Mouse (Mus musculus) forebrain, embryonic 12.5 days (tissue): ENCODE measurements around the gene Rgl1. TPM values are rescaled to one million over a fixed set of nuclear protein-coding genes. Genes with fewer than 3 reads are reported as not detected.

Experiments used
- ATAC-seq: fragments of 200-750 bp; cut with Nextera tagmentation; 2 replicates; pipeline ENCODE4 v1.8.0; 2017; ENCODE audit warnings: moderate TSS enrichment; ENCODE audit not compliant: low FRiP score
- H3K27ac ChIP-seq: fragments of 300-500 bp; sonication (generic); 2 replicates; pipeline ENCODE4 v1.5.1; 2016; ENCODE audit warnings: mild to moderate bottlenecking
- H3K27me3 ChIP-seq: fragments of 300-500 bp; sonication (generic); 2 replicates; pipeline ENCODE4 v1.6.1; 2016; ENCODE audit warnings: mild to moderate bottlenecking
- H3K36me3 ChIP-seq: fragments of 300-500 bp; sonication (generic); replicated peaks from 2 replicates; pipeline ENCODE4 v1.6.1; 2016; ENCODE audit warnings: mild to moderate bottlenecking
- H3K4me1 ChIP-seq: fragments of 300-500 bp; sonication (generic); 2 replicates; pipeline ENCODE4 v1.6.1; 2016
- H3K4me2 ChIP-seq: fragments of 300-500 bp; sonication (generic); 2 replicates; pipeline ENCODE4 v1.6.1; 2016; ENCODE audit warnings: mild to moderate bottlenecking, moderate library complexity
- H3K4me3 ChIP-seq: fragments of 300-500 bp; sonication (generic); replicated peaks from 2 replicates; pipeline ENCODE4 v1.5.1; 2016; ENCODE audit warnings: mild to moderate bottlenecking
- H3K9ac ChIP-seq: fragments of 300-500 bp; sonication (generic); 2 replicates; pipeline ENCODE4 v1.6.1; 2016; ENCODE audit warnings: mild to moderate bottlenecking
- H3K9me3 ChIP-seq: fragments of 300-500 bp; sonication (generic); 2 replicates; pipeline ENCODE4 v1.6.1; 2016
- WGBS: fragments of 180-500 bp; shearing (Covaris S2); methylation state at CpG from one replicate; pipeline ENCODE4 v1.1.7; 2016; 5-methylcytosine and 5-hydroxymethylcytosine counted together
- polyA plus RNA-seq: library from polyadenylated mRNA; unstranded; fragments of >200 nt; fragmentation: Nextera tagmentation; extraction: Ambion mirVana; gene quantifications from 2 replicates; pipeline ENCODE4 v1.2.1, GENCODE M21; 2016

Rgl1 gene
- polyA plus RNA-seq, 1 experiment from 2014 or later = 20.9 TPM

DNA sequence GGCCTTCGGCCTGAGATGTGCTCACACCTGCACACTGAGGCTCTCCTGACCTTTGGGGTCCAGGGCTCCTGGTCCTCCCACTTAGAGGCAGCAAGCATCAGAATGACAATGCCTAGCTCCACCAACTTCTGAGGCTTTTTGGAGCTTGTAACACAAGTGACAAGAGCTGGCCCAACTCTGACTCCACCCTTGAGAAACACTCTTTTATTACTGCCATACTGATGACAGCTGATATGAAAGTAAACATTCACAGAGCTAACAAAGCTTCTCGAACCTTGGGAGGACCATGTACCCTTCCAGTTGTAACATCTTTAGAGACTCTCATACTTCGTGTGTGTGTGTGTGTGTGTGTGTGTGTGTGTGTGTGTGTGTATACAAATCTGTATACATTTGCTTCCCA is 40.1 kb downstream of the Rgl1 start:
- H3K4me1 ChIP-seq = no peaks in the 10 kb centered on the region
- H3K9ac ChIP-seq = no peak overlapping the region
- 89% methylated on average over 3 of the region's 3 CpGs for WGBS
- no peaks in the 10 kb centered on the region for H3K9me3 ChIP-seq
- H3K4me3 ChIP-seq = no peak overlapping the region
- ATAC-seq = no peak
- H3K27ac ChIP-seq = no peak overlapping the region
- H3K36me3 ChIP-seq = no peaks in the 10 kb centered on the region
- no peaks in the 10 kb centered on the region for H3K27me3 ChIP-seq
- H3K4me2 ChIP-seq = no peak overlapping the region

DNA sequence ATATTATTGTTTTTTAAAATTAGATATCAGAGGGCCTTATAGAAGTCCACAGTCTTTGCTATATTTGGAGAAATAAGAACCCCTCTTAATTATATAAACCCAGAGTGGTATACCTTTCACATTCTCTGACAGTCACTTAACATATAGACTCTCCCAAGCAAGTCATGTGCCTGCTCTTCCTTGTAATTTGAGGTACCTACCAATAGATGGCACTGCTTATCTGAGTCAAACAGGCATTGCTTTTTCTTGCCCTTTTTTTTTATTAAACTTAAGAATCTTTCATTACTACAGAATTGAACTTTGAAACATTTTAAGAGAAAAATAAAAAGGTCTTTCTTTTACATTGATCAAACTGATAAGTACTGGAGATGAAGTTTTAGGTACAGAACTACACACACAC is 41.9 kb downstream of the Rgl1 start:
- H3K4me3 ChIP-seq = no peak overlapping the region
- H3K36me3 ChIP-seq = no peaks in the 10 kb centered on the region
- ATAC-seq = no peak
- H3K9me3 ChIP-seq = no peaks in the 10 kb centered on the region
- H3K9ac ChIP-seq = no peak overlapping the region
- H3K27ac ChIP-seq = no peak overlapping the region
- H3K4me2 ChIP-seq = no peak overlapping the region
- no peaks in the 10 kb centered on the region for H3K27me3 ChIP-seq
- H3K4me1 ChIP-seq = no peaks in the 10 kb centered on the region

DNA sequence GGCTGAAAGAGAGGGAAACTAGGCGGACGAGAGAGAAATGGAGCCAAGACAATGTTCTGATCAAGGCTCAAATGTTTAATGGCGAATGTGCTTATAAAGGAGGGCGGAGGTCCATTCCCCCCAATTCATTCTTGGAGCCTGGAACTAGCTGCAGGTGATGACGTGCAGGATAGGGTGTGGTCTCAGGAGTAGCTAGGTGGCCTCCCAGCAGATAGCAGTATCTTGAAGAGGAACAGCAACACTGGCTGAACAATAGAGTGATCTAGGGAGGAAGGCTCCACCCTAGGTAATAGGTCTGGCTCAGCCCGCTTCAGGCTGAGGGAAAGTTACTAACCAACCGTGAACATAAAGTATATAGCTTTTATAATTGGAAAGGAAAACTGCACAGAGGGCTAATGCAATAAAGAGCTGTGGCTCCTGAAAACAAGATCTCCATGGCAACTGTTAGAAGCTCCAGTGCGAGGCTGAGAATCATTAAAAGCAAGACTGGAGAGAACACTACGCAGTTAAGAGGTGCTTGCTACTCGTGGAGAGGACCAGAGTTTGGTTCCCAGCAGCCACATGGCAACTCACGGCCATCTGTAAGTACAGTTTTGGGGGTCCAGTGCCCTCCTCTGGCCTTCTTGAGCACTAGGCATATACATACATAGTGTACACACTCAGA is 44.5 kb downstream of the Rgl1 start:
- no peaks in the 10 kb centered on the region for H3K4me1 ChIP-seq
- H3K9ac ChIP-seq = no peak overlapping the region
- ATAC-seq = no peak
- no peak overlapping the region for H3K27ac ChIP-seq
- H3K4me2 ChIP-seq = no peak overlapping the region
- H3K36me3 ChIP-seq = no peaks in the 10 kb centered on the region
- H3K9me3 ChIP-seq = no peaks in the 10 kb centered on the region
- H3K27me3 ChIP-seq = no peaks in the 10 kb centered on the region
- 85% methylated on average over 11 of the region's 11 CpGs for WGBS
- no peak overlapping the region for H3K4me3 ChIP-seq

DNA sequence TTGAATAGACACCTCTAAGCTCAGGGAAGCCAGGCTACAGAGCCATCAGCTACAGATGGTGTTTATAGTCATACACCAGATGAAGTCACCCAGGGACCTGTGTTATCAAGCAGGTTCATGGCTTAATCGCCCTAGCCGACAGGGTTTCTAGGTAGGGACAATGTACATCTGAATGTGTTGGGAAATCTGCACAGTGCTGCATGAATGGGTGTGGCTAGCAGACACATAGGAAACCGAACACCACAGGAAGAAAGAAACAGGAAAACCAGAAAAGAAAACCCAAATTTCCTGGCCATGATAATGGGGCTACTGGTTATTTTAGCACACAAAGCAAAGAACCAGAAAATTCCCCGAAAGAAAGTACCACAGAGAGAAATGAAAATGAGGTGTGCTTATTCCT is 45.2 kb downstream of the Rgl1 start:
- no peaks in the 10 kb centered on the region for H3K4me1 ChIP-seq
- no peaks in the 10 kb centered on the region for H3K36me3 ChIP-seq
- H3K4me3 ChIP-seq = no peak overlapping the region
- H3K9me3 ChIP-seq = no peaks in the 10 kb centered on the region
- no peak for ATAC-seq
- H3K27ac ChIP-seq = no peak overlapping the region
- H3K4me2 ChIP-seq = no peak overlapping the region
- WGBS = 90% methylated on average over 4 of the region's 4 CpGs
- H3K9ac ChIP-seq = no peak overlapping the region
- H3K27me3 ChIP-seq = no peaks in the 10 kb centered on the region

DNA sequence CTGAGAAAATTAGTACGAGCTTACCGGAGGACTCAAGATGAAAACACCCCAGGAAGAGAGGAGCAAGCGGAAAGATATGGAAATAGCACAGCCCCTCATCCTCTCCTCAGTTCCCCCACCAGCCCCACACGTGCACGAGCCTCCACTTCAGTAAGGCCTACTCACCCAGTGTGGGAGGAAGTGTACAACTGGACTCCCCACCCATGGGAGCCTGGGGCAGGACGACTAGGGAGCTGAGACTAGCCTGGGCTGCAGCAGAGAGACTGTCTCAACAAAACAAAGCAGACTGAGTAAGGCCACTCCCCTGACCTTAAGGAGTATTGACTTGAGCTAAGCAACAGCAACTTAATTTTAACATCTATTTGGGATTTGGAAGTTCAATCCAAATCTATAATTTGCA is 48.0 kb downstream of the Rgl1 start:
- no peak for ATAC-seq
- Histone ChIP-seq H3K4me3 (no peak overlapping the region), H3K36me3 (no peaks in the 10 kb centered on the region)

DNA sequence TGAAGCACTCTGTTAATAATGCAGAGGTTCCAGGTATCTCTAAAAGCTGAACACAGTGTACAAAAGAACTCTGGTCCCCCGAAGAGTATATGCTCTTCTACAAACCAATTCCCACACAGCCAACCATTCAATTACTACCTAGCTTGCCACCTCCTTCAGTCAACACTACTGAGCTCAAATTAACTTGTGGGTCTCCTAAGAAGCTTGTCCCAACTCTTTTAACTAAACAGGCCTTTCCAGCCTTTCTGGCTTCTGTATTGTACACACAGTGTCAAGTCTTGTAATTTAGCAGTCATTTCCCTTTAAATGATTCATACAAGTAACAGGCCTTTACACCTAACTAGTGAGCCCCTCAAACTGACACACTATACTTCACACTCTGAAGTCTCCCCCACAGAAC is 48.8 kb downstream of the Rgl1 start:
- WGBS = 88% methylated on average over 1 of the region's 1 CpGs
- no peak for ATAC-seq
- Histone ChIP-seq H3K4me1 (no peaks in the 10 kb centered on the region), H3K36me3 (no peaks in the 10 kb centered on the region), H3K9ac (no peak overlapping the region), H3K27me3 (no peaks in the 10 kb centered on the region), H3K27ac (no peak overlapping the region), H3K4me3 (no peak overlapping the region), H3K4me2 (no peak overlapping the region), H3K9me3 (no peaks in the 10 kb centered on the region)

More for the DNA sequence above, 48.0 kb downstream of the Rgl1 start:
- no peaks in the 10 kb centered on the region for H3K4me1 ChIP-seq
- H3K27me3 ChIP-seq = no peaks in the 10 kb centered on the region
- H3K27ac ChIP-seq = no peak overlapping the region
- no peak overlapping the region for H3K9ac ChIP-seq
- 62% methylated on average over 6 of the region's 6 CpGs for WGBS
- H3K4me2 ChIP-seq = no peak overlapping the region
- H3K9me3 ChIP-seq = no peaks in the 10 kb centered on the region

DNA sequence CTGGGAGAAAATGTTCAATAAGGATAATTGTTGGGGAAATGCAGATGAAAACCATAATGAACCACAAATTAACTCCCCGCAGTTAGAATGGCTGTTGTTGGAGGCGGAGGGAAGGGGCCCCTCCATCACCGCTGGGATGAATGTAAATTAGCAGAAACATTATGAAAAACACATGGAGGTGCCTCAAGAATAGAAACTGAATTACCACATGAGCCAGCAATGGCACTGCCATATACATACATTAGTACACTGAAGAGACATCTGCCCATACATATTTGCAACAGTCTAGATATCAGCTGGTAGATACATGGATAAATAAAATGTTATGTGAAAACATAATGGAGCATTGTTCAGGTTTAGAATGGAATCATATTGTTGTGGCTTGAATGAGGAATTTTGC is 51.7 kb downstream of the Rgl1 start:
- no peaks in the 10 kb centered on the region for H3K27me3 ChIP-seq
- no peaks in the 10 kb centered on the region for H3K4me1 ChIP-seq
- H3K27ac ChIP-seq = no peak overlapping the region
- no peak overlapping the region for H3K4me2 ChIP-seq
- no peak overlapping the region for H3K4me3 ChIP-seq
- 49% methylated on average over 3 of the region's 3 CpGs for WGBS
- no peaks in the 10 kb centered on the region for H3K36me3 ChIP-seq
- no peak overlapping the region for H3K9ac ChIP-seq
- no peak for ATAC-seq
- H3K9me3 ChIP-seq = no peaks in the 10 kb centered on the region

DNA sequence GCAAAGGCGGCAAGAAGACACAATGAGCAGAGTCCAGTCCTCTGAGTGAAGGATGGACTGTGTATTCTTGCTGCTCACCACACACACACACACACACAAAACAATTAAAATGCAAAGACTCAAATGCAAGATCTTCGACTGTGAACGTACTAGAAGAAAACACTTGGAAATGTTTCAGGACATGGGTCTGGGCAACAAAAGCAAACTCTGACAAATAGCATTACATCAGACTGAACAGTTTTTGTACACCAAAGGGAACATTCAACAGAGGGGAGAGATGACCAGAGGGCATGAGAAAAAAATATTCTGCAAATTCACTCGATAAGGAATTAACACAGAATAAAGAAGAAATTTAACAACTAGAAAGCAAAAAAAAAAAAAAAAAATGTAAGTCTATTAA is 52.2 kb downstream of the Rgl1 start:
- Histone ChIP-seq H3K9ac (no peak overlapping the region), H3K27ac (no peak overlapping the region), H3K36me3 (no peaks in the 10 kb centered on the region), H3K4me2 (no peak overlapping the region), H3K27me3 (no peaks in the 10 kb centered on the region), H3K4me1 (no peaks in the 10 kb centered on the region), H3K4me3 (no peak overlapping the region), H3K9me3 (no peaks in the 10 kb centered on the region)
- ATAC-seq = no peak
- 67% methylated on average over 4 of the region's 4 CpGs for WGBS

DNA sequence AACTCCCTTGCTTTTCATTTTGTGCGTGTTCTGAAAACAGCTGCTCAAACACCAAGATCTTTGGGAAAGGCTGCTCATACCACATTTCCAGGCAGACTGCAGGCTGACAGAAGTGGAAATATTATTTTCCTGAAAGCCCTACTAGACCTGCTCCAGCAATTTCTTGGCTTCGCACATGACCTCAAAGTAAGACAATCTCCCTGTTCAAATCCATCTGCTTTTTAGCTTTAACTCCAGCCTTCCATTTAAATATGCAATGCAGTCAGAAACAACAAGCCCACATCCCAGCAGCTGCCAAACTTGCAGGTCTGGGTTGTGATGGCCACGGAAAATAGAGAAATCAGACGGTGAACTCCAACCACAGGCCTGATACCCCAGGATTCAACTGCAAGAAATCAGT is 55.1 kb downstream of the Rgl1 start:
- ATAC-seq = no peak
- Histone ChIP-seq H3K9me3 (no peaks in the 10 kb centered on the region), H3K4me2 (no peak overlapping the region), H3K27ac (no peak overlapping the region), H3K27me3 (no peaks in the 10 kb centered on the region), H3K36me3 (no peaks in the 10 kb centered on the region), H3K4me1 (no peaks in the 10 kb centered on the region), H3K4me3 (no peak overlapping the region), H3K9ac (no peak overlapping the region)
- 94% methylated on average over 4 of the region's 4 CpGs for WGBS

DNA sequence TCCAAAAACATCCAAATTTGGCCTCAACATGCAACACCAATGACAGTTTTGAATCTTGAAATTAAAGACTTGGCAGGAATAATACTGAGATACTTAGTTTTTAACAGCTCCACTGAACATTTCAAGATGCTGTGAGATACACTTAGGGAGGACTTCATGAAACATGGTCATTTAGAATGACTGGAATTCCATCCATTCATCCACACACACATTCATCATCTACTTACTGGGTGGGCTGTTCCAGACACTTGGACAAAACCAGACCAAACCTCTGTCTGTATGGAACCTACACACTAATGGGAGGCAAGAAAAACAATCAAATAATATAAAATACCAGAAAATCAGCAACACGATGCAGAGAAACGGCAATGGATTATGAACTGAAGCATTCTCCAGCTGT is 58.6 kb downstream of the Rgl1 start:
- Histone ChIP-seq H3K4me1 (0 out of 2 replicates have a peak, but pooled peaks cover 4% of the 10 kb centered on the region), H3K27me3 (no peaks in the 10 kb centered on the region), H3K4me3 (no peak overlapping the region), H3K4me2 (no peak overlapping the region), H3K36me3 (no peaks in the 10 kb centered on the region), H3K9me3 (no peaks in the 10 kb centered on the region), H3K9ac (no peak overlapping the region), H3K27ac (no peak overlapping the region)
- ATAC-seq = no peak
- WGBS = 91% methylated on average over 2 of the region's 2 CpGs

DNA sequence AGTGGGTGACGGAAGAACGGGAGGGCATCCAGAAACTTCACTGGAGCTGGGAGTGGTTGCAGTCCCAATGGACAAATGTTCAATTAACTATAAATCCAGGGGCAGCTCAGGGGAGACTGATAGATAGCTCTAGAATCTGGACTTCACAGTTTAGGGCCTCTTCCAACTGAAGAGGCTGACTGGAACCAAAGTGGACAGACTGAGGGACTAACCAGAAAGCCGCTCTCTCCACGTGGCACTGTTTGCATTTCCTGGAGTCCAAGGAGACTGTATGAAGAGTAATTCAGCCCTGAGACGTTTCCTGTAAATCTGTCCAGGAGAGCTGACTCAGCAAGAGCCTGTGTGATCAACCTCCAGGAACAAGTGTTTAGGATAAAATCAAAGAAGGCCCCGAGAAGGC is 62.2 kb downstream of the Rgl1 start:
- H3K36me3 ChIP-seq = no peaks in the 10 kb centered on the region
- H3K9ac ChIP-seq = no peak overlapping the region
- no peak overlapping the region for H3K4me2 ChIP-seq
- H3K9me3 ChIP-seq = no peaks in the 10 kb centered on the region
- H3K4me1 ChIP-seq = 0 out of 2 replicates have a peak, but pooled peaks cover 4% of the 10 kb centered on the region
- H3K27me3 ChIP-seq = no peaks in the 10 kb centered on the region
- no peak for ATAC-seq
- no peak overlapping the region for H3K4me3 ChIP-seq
- no peak overlapping the region for H3K27ac ChIP-seq
- WGBS = 76% methylated on average over 6 of the region's 6 CpGs

DNA sequence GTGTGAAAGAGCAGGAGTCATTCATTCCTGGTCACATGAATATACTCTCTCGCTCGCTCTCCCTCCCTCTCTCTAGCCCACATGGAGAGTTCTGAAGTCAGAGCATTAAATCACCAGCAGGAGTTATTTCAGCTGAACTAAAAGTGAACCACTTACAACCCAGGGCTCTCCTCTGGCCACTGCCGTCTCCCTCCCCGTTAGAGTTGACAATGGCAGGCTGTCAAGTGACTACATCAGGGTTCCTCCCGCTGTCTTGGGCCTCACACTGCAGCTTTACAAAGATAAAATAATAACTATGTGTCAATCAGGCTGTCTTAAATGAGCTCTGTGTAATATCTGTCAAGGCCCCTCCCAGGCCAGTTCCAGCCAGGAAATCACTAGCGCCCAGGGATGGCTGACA is 63.2 kb downstream of the Rgl1 start:
- Histone ChIP-seq H3K9ac (no peak overlapping the region), H3K4me3 (no peak overlapping the region), H3K4me2 (no peak overlapping the region), H3K4me1 (0 out of 2 replicates have a peak, but pooled peaks cover 4% of the 10 kb centered on the region), H3K27ac (no peak overlapping the region), H3K9me3 (no peaks in the 10 kb centered on the region), H3K27me3 (no peaks in the 10 kb centered on the region), H3K36me3 (no peaks in the 10 kb centered on the region)
- WGBS = 41% methylated on average over 6 of the region's 6 CpGs
- ATAC-seq = peak; percentile 61; the same call in 1 of the 2 replicates

DNA sequence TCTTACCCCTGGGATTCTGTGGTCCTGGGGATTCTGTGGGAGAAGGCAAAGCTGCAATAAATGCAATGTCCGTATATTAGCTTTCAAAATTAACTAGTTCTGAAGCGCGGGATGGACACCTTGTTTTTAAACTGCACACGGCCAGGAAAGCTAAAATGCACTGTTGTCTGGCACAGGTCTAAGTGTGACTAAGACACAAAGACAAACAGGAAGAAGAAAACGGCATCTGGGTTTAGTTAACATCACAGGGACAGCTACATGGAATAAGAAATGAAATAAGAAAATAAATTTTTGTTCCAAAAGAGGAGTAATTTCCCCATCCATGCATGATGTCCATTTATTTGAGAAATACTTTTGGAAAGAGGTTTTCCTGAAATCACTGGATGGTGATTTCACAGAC is 65.1 kb downstream of the Rgl1 start:
- 89% methylated on average over 5 of the region's 5 CpGs for WGBS

More for the DNA sequence above, 65.1 kb downstream of the Rgl1 start:
- no peak for ATAC-seq
- H3K9me3 ChIP-seq = no peaks in the 10 kb centered on the region
- H3K27ac ChIP-seq = no peak overlapping the region
- no peak overlapping the region for H3K9ac ChIP-seq
- no peaks in the 10 kb centered on the region for H3K27me3 ChIP-seq
- no peak overlapping the region for H3K4me3 ChIP-seq
- no peaks in the 10 kb centered on the region for H3K36me3 ChIP-seq
- 0 out of 2 replicates have a peak, but pooled peaks cover 4% of the 10 kb centered on the region for H3K4me1 ChIP-seq
- H3K4me2 ChIP-seq = no peak overlapping the region
